Comparison of ENCODE assay signal across 19 mouse cellular contexts in the genomic region with DNA sequence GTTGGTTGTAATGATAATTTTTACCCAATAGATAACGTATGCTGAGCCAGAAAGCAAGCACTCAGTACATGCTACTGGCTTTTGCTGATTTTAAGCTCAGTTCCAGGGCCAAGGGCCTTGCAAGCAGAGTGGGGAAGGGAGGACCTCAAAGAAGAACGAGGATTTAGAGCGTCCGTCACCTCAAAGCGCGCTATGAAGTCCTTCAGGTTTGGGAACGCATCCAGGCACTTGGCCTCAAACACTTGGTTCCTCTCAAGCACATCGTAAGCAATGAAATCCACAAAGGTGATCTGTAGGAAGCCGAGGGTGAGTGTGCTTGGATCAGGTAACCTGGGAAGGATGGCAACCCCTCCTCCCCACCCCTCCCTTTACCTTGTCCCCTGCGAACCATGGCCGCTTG. TPM values are rescaled to one million over a fixed set of nuclear protein-coding genes. Genes with fewer than 3 reads are reported as not detected.
"Had no signal": no experiment of that assay in that cellular context is flagged by ENCODE, and none has a peak within 500 bp of the region (broad histone marks: within the 10 kb centered on the region; RNA-seq: fewer than 3 reads in every experiment).

No protein-coding gene starts in this region.

- H3K36me3 ChIP-seq: limb, embryonic 13.5 days; lung, embryonic 15.5 days had no signal

- H3K9ac ChIP-seq: limb, embryonic 13.5 days; liver, embryonic 14.5 days; lung, embryonic 15.5 days had no signal

- H3K4me2 ChIP-seq: limb, embryonic 13.5 days; lung, embryonic 15.5 days had no signal

- ATAC-seq: hindbrain, embryonic 16.5 days; inflammation-experienced regulatory T-cells, adult 6 months had no signal

- H3K9me3 ChIP-seq: limb, embryonic 13.5 days; lung, embryonic 15.5 days had no signal

- H3K27ac ChIP-seq: kidney, postnatal 0 days; limb, embryonic 13.5 days; liver, embryonic 14.5 days; lung, embryonic 15.5 days had no signal

- H3K27me3 ChIP-seq: limb, embryonic 13.5 days; lung, embryonic 15.5 days had no signal

- H3K4me3 ChIP-seq: layer of hippocampus, adult 2 months; limb, embryonic 13.5 days; lung, embryonic 15.5 days had no signal

- DNase-seq: kidney, adult 11 months; kidney, adult 9 months; kidney, postnatal 36 days; left cerebral cortex, postnatal 4 days; midbrain, embryonic 14.5 days; thymus, postnatal 36 days had no signal

RNA-seq across cellular contexts. Expression of a gene that starts 2.9 kb away (rescaled TPM):
- total RNA-seq: monocyte, adult 5-6 weeks had no signal

RNA-seq across cellular contexts. Expression of a gene that starts 14.9 kb away (rescaled TPM):
- total RNA-seq: monocyte, adult 5-6 weeks had no signal
- polyA plus RNA-seq: inflammation-experienced regulatory T-cells, adult 6 months had no signal

RNA-seq across cellular contexts. Expression of a gene that starts 40.4 kb away (rescaled TPM):
- total RNA-seq: layer of hippocampus, adult 2 months; layer of hippocampus, postnatal 10 days; left cerebral cortex, adult 18-20 months; left cerebral cortex, postnatal 10 days; left cerebral cortex, postnatal 4 days; megakaryocyte progenitor cell, adult 5-6 weeks; monocyte, adult 5-6 weeks had no signal
- polyA plus RNA-seq: hindbrain, embryonic 16.5 days; inflammation-experienced regulatory T-cells, adult 6 months; limb, embryonic 13.5 days; midbrain, embryonic 14.5 days; neural tube, embryonic 14.5 days had no signal

RNA-seq across cellular contexts. Expression of a gene that starts 51.7 kb away (rescaled TPM):
- total RNA-seq: layer of hippocampus, adult 2 months; layer of hippocampus, postnatal 10 days; left cerebral cortex, adult 18-20 months; left cerebral cortex, postnatal 10 days; left cerebral cortex, postnatal 4 days; monocyte, adult 5-6 weeks had no signal
- polyA plus RNA-seq: hindbrain, embryonic 16.5 days; inflammation-experienced regulatory T-cells, adult 6 months; lung, embryonic 15.5 days; midbrain, embryonic 14.5 days; neural tube, embryonic 14.5 days had no signal
